Mouse (Mus musculus) ZHBTc4 (cell line): ENCODE measurements around the gene Trim69.
"Not testable (repeated sequence)": the region's sequence is repeated elsewhere in the genome, so short reads cannot be mapped to it uniquely, and the experiment has no call there.

Source experiments
- DNase-seq: peaks from one replicate; pipeline ENCODE4 v3.0.0-alpha.2; 2011; ENCODE audit warnings: low read depth, low spot score

Trim69 gene

DNA sequence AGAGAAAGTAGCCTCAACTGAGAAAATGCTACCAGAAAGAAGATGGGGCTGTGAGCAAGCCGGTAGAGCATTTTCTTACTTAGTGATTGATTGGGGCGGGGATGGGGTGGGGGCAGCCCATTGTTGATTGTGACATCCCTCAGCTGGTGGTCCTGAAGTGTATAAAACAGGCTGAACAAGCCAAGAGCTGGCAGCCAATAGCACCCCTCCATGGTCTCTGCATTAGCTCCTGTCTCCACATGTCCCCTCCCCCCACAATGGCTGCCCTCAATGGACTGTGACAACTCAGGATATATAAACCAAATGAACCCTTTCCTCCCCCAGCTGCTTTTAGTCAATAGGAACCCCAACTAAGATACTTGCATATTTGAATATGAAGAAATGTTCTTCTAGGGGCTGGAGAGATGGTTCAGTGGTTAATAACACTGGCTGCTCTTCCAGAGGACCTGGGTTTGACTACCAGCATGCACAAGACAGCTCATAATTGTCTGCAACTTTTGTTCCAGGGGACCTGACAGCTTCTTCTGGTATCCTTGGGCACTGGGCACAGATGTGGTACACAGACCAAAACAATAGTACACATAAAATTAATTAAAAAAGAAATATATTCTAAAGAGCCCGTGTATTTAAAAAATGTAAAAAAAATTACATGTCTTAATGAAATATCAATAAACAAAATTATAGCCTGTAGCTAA is 50.2 kb downstream of the Trim69 start:
- no peak for DNase-seq

DNA sequence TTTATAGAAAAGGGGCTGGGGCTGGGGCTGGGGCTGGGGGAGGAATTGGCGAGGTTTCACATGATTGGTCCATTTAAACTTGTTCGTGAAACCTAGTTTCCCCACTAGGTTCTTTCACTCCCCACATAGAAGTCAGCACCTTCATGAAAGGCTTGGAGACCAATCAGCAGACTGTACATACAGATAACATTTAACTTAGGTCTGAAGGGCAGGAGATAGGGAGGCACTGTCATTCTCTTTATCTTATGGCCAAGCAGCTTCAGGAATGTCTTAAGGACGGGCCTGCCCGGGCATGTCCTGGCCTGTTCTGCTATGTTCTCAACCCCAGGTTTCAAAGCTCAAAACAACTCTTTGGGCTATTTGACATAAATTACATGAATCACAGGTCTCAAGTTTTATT is 56.6 kb downstream of the Trim69 start:
- not testable (repeated sequence) for DNase-seq

DNA sequence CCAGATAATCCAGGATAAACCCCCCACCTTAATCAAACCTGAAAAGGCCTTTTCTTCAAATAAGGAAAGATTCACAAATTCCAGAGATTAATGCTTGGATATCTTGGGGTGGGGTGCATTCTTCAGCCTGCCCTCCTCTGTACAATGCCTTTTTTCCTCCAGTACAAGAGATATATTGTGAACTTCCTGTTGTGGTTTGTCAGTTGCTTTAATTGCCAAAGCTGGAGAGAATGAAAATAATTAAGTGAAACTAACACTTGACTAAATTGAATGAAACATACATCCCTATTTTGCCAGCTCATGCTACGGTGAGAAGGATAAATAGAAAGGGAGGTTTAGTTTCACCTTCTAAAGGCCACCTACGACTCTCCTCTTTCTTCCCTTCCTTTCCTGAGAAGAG is 57.7 kb downstream of the Trim69 start:
- no peak for DNase-seq

DNA sequence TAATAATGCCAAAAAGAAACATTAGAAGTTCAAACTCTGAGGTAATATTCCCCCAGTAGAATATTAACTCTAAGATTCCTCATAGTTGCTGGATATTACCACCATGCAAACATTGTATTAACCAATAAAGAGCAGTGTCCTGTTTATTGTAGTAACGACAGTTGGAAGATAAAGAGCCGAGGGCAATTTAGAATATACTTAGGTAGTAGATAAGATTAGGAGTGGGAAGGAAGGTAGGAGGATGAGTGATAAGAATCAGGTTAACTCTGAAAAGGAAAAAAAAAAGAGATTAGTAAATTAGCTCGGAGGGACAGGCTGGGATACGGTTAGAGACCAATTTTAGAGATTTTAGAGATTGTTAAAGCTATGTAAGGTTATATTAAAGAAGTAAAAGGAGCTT is 60.9 kb downstream of the Trim69 start:
- no peak for DNase-seq

DNA sequence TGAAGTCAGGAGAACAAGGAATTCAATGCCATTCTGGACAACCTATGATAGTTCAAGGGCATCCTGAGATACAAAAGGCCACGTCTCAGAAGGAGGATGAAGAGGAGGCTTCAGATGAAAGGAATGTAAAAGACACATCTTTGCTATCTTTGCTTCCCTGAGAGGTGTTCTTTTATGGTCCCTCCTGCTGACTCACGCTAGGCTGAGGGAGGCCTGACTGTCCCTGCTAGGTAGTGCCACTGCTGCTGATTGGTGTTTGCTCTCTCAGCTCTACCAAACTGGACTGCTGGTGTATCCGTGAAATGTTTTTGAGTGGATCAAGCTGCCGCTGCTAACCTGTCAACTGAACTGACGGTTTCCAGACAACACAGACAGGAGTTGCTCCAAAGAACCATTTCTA is 61.3 kb downstream of the Trim69 start:
- DNase-seq = no peak

DNA sequence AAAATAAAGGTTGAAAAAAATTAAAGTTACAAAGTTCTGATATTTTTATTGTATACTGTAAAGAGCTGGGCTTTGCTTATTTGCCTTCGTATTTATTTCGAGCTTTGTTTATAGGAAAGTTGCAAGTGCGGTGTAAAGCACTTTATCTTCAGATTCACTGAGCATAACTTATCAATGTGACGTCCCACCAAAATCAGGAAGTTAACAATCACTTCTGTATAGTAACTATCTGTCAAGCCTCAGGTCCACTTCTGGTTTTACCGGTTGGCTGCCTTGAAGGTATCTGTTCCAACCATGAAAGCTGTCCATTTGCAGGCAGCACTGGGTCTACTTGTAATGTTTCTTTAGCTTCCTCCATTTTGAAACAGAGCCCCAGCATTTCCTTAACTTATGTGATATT is 61.8 kb downstream of the Trim69 start:
- DNase-seq = no peak

DNA sequence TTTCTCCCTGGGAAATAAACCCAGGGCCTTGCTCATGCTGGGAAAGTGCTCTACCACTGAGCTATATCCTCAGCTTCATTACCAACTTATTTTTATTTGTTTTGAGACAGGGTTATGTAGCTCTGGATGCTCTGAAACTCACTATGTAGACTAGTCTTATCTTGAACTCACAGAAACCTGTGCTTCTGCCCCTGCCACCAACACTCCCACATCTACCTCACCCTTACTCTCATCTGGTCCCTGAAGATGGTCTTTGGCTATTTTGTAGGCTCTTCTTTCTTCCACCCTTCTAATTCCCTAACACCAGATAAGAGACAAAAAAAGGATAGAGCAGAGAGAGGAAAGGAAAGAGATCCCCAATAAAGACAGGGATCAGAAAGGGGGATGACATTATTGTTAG is 63.2 kb downstream of the Trim69 start:
- no peak for DNase-seq
